Mouse (Mus musculus): ENCODE data around the gene Timm8b. TPM values are rescaled to one million over a fixed set of nuclear protein-coding genes. Genes with fewer than 3 reads are reported as not detected.
A peak's percentile ranks its signal among the peaks of the same experiment; 100 is the strongest.

Gene Timm8b
- 193 and 194 TPM in 2 replicates for polyA plus RNA-seq (2015; fragmentation: Nextera tagmentation; extraction: Ambion mirVana)

DNA sequence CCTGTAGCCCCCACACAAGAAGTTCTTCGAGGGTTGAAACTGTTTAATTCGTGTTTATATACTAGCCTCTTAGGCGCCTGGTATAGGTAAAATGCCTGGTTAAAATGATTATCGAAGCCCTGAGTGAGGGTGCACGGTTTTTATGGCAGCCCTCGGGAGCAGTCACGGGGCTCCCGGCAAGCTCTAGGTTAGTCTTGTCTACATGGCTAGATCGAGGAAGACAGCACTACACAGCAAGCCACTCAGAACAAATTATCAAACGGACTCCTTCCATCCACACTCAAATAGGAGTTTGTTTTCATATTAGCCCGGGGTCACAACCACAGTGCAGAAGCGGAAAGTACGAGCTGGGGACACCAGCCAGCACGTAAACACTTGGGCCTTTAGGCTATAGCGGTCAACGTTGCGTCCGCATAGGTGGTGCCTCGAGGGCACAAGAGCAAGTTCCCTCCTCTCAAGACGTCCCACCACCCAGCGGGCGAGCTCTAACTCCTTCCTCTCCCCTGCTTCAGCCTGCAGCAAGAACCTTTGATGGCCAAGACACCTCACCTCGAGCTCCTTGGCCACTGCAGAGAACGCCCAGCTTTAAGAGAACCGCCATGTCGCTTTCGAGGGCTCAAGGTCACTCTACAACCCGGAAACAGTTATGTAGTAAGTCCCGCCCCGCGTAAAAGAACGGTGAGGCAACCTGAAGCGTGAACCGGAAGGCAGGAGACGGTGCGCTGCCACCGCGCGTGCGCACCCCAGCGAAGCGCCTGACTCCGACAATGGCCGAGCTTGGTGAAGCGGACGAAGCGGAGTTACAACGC lies at the start of gene Timm8b, which contains the start of gene Sdhd:
TSS of gene Timm8b (plus strand) at position 722 of the 809 bp plus-strand sequence.
TSS of gene Sdhd (minus strand) at position 624 of the 809 bp plus-strand sequence.
- peak within 1 kb of the TSS; percentile 90 for H3K4me3 ChIP-seq (ENCODE audit: low read length)
- peaks cover 18% of the 10 kb centered on the region for H3K4me1 ChIP-seq (replicated peaks; ENCODE audit: control insufficient read depth, insufficient read depth, low read length)
- peaks cover 24% of the 10 kb centered on the region for H3K36me3 ChIP-seq (ENCODE audit: control insufficient read depth, insufficient read depth, low read length)
- H3K4me2 ChIP-seq (ENCODE audit: low read depth, low read length) = peak within 1 kb of the TSS; percentile 92
- peak within 1 kb of the TSS; percentile 79 for H3K9ac ChIP-seq (ENCODE audit: low read length)
- no peaks in the 10 kb centered on the region for H3K9me3 ChIP-seq (ENCODE audit: control insufficient read depth, low read length)
- under 1% methylated on average over 48 of the region's 48 CpGs for WGBS
- ATAC-seq (ENCODE audit: low read depth) = peak; percentile 99
- H3K27me3 ChIP-seq (ENCODE audit: control insufficient read depth, insufficient read depth, low read depth, low read length) = no peaks in the 10 kb centered on the region
- H3K27ac ChIP-seq (ENCODE audit: low read length) = peak within 1 kb of the TSS; percentile 86

DNA sequence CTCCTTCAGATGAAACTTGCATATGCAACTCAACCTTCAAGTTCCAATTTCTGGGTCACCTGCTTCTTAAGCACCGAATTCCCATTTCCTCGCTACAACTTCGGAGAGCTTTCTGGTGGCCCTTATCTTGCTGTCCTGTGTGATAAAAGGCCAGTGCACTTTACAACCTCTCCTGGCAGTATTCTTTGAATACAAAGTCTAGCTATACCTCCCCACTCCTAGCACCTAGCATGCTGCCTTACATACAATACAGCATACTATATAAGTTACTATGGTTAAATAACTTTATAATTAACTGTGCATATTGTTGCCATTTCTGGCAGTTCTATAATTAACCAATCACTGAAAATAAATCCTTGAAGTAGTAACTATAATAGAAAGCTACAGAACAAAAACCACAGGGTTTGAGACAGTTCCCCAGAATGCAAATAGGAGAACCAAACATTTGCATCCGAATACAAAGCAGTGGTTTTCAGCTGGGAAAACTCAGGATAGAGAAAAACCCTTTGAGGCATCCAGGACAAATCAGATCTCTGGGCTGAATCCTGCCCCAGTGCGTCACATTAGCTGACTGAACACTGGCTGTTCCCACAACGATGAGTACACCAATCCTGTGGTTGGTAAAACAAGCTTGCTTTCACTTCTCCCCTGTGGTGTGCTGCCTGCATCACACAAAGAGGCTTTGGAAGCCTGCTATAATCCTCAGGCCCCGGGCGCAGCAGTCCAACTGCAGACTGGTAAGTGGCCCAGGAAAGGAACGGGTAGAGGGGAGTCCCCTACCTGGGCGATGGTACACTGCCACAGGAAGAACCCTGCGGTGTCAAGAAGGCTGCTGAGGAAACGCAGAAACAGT lies 49.2 kb upstream of the Timm8b start, which contains the start of gene Il18:
TSS of gene Il18 (plus strand) at position 587 of the 853 bp plus-strand sequence.
- no peak for ATAC-seq (ENCODE audit: low read depth)
- Histone ChIP-seq H3K27me3 (ENCODE audit: control insufficient read depth, insufficient read depth, low read depth, low read length) (no peaks in the 10 kb centered on the region), H3K9me3 (ENCODE audit: control insufficient read depth, low read length) (no peaks in the 10 kb centered on the region), H3K9ac (ENCODE audit: low read length) (no peak within 1 kb of the TSS), H3K4me1 (replicated peaks; ENCODE audit: control insufficient read depth, insufficient read depth, low read length) (no peaks in the 10 kb centered on the region), H3K27ac (ENCODE audit: low read length) (no peak within 1 kb of the TSS), H3K4me3 (ENCODE audit: low read length) (no peak within 1 kb of the TSS), H3K4me2 (ENCODE audit: low read depth, low read length) (peak within 1 kb of the TSS; percentile 21), H3K36me3 (ENCODE audit: control insufficient read depth, insufficient read depth, low read length) (no peaks in the 10 kb centered on the region)
- WGBS = 29% methylated on average over 12 of the region's 12 CpGs

DNA sequence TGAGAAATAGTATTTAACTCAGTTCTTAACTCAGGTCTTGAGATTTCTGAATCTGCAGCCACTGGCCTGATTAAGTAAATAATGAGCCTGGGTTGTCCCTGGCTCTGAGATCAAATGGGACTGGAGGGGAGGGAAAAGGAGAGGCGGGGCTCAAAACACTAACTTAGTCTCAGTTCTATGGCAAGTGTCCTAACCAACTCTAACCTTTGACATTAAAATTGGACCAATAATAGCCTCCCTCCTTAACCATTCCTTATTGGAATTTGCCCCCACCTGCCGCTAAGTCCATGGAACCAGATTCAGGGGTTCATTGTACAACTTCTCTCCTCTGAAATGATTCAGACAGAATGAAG lies 48.6 kb upstream of the Timm8b start, which contains the start of gene Bco2:
TSS of gene Bco2 (minus strand) at position 88 of the 353 bp plus-strand sequence.
- H3K27ac ChIP-seq (ENCODE audit: low read length) = no peak within 1 kb of the TSS
- H3K9ac ChIP-seq (ENCODE audit: low read length) = no peak within 1 kb of the TSS
- H3K4me1 ChIP-seq (replicated peaks; ENCODE audit: control insufficient read depth, insufficient read depth, low read length) = no peaks in the 10 kb centered on the region
- H3K4me3 ChIP-seq (ENCODE audit: low read length) = no peak within 1 kb of the TSS
- no peak for ATAC-seq (ENCODE audit: low read depth)
- no peaks in the 10 kb centered on the region for H3K9me3 ChIP-seq (ENCODE audit: control insufficient read depth, low read length)
- WGBS = 40% methylated on average over 2 of the region's 2 CpGs
- H3K27me3 ChIP-seq (ENCODE audit: control insufficient read depth, insufficient read depth, low read depth, low read length) = no peaks in the 10 kb centered on the region
- no peaks in the 10 kb centered on the region for H3K36me3 ChIP-seq (ENCODE audit: control insufficient read depth, insufficient read depth, low read length)
- H3K4me2 ChIP-seq (ENCODE audit: low read depth, low read length) = peak within 1 kb of the TSS; percentile 21

DNA sequence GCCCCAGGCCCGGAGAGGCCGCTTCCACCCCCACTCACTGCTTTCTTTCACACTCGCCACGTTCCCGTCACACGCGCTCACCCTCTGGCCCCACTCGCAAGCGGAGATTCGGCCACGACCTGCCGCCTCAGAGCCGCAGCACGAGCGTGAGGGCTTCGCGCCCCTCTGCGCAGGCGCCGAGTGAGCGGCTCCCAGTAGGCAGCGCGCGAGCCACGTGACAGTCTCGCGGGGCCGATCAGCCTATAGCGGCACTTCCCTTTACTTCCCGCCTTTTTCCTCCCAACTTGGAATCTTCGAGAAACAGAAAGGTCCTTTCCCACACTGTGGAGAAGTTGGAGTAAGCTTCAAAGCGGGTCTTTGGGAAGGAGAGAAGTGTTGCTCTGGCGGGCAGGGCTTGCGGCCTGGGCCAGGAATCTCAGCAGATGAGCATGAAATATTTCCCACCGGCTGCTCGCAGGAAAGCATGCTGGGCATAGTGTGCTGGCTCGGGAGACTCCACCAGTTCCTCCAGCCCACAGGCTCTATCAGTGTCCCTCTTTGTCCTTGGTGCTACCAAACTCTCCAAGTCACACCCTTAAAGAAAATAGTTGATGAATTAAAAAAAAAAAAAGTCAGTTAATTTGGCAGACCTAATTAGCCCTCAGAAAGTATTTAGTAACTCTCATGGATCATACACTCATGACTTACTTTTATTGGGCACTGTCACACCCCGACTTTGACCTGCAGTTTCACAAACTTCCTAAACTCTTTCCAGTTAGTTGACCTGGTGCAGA lies 42.4 kb upstream of the Timm8b start, which contains the start of gene Tex12:
TSS of gene Tex12 (minus strand) at position 181 of the 773 bp plus-strand sequence.
- H3K36me3 ChIP-seq (ENCODE audit: control insufficient read depth, insufficient read depth, low read length) = no peaks in the 10 kb centered on the region
- H3K27me3 ChIP-seq (ENCODE audit: control insufficient read depth, insufficient read depth, low read depth, low read length) = no peaks in the 10 kb centered on the region
- no peak within 1 kb of the TSS for H3K27ac ChIP-seq (ENCODE audit: low read length)
- WGBS = 82% methylated on average over 38 of the region's 38 CpGs
- no peak within 1 kb of the TSS for H3K9ac ChIP-seq (ENCODE audit: low read length)
- H3K4me3 ChIP-seq (ENCODE audit: low read length) = no peak within 1 kb of the TSS
- no peaks in the 10 kb centered on the region for H3K9me3 ChIP-seq (ENCODE audit: control insufficient read depth, low read length)
- ATAC-seq (ENCODE audit: low read depth) = no peak
- H3K4me1 ChIP-seq (replicated peaks; ENCODE audit: control insufficient read depth, insufficient read depth, low read length) = no peaks in the 10 kb centered on the region
- no peak within 1 kb of the TSS for H3K4me2 ChIP-seq (ENCODE audit: low read depth, low read length)

DNA sequence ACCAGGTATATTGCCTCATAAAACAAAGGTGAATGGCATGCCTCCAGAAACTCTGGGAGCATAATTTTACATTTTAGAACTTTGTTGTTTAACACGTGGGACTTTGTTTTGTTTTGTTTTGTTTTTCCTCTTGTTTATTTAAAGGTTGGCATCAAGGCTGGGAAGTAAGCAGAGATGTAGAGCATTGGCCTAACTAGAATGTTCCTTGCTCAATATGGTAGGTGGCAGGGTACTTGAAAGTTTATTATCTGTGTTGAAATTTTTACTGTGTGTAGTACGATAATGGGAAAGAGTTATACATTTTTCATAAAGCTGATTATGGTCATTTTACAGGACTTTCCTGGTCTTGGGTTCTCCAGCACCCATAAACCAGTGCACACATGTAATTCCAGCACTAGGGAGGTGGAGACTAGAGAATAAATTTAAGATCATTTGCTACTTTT lies 41.8 kb upstream of the Timm8b start:
- no peaks in the 10 kb centered on the region for H3K27me3 ChIP-seq (ENCODE audit: control insufficient read depth, insufficient read depth, low read depth, low read length)
- WGBS = 66% methylated on average over 2 of the region's 2 CpGs
- H3K9ac ChIP-seq (ENCODE audit: low read length) = no peak overlapping the region
- no peak for ATAC-seq (ENCODE audit: low read depth)
- no peak overlapping the region for H3K4me2 ChIP-seq (ENCODE audit: low read depth, low read length)
- no peak overlapping the region for H3K27ac ChIP-seq (ENCODE audit: low read length)
- no peaks in the 10 kb centered on the region for H3K9me3 ChIP-seq (ENCODE audit: control insufficient read depth, low read length)
- no peaks in the 10 kb centered on the region for H3K36me3 ChIP-seq (ENCODE audit: control insufficient read depth, insufficient read depth, low read length)
- H3K4me3 ChIP-seq (ENCODE audit: low read length) = no peak overlapping the region
- H3K4me1 ChIP-seq (replicated peaks; ENCODE audit: control insufficient read depth, insufficient read depth, low read length) = no peaks in the 10 kb centered on the region

DNA sequence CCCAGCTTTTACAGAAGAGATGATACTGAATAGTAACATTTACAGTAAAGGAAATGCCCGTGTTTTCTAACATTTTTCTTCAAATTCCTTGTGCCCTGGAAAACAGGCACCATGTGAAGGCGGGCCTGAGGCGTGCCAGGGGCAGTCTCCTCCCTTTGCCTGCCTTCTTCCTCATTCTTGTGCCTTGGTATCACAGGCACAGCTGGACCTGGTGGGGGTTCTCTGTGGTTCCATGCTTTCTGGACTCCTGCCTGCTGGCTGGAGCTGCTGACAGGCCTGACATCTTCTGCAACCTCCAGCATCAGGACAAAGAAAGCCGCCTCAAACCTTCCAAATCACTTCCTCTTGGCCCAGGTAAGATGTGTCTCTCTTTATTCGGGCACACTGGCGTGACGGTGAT lies 38.5 kb upstream of the Timm8b start:
- Histone ChIP-seq H3K9me3 (ENCODE audit: control insufficient read depth, low read length) (no peaks in the 10 kb centered on the region), H3K4me1 (replicated peaks; ENCODE audit: control insufficient read depth, insufficient read depth, low read length) (no peaks in the 10 kb centered on the region), H3K27me3 (ENCODE audit: control insufficient read depth, insufficient read depth, low read depth, low read length) (no peaks in the 10 kb centered on the region), H3K9ac (ENCODE audit: low read length) (no peak overlapping the region), H3K36me3 (ENCODE audit: control insufficient read depth, insufficient read depth, low read length) (no peaks in the 10 kb centered on the region), H3K4me2 (ENCODE audit: low read depth, low read length) (no peak overlapping the region), H3K27ac (ENCODE audit: low read length) (no peak overlapping the region), H3K4me3 (ENCODE audit: low read length) (no peak overlapping the region)
- WGBS = 71% methylated on average over 7 of the region's 7 CpGs
- ATAC-seq (ENCODE audit: low read depth) = no peak

DNA sequence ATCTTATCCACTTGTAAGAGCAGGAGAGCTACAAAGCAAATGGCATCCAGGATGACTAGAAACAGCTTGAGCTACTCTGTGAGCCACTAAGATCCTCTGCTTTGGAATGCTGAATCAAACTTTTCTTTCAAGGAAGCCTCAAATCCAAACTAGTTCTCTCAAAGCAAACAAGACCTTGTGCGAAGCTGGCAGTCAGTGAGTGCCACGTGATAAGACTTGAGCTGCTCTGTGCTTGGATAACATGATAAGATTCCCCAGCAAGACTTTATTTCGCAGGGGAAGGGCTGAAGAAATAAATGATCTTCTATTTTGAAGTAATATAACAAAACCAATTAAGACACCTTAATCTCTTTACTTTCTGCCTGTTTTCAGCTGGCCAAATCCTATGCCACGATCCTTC lies 37.8 kb upstream of the Timm8b start:
- no peaks in the 10 kb centered on the region for H3K9me3 ChIP-seq (ENCODE audit: control insufficient read depth, low read length)
- H3K27me3 ChIP-seq (ENCODE audit: control insufficient read depth, insufficient read depth, low read depth, low read length) = no peaks in the 10 kb centered on the region
- no peak overlapping the region for H3K4me2 ChIP-seq (ENCODE audit: low read depth, low read length)
- H3K36me3 ChIP-seq (ENCODE audit: control insufficient read depth, insufficient read depth, low read length) = no peaks in the 10 kb centered on the region
- ATAC-seq (ENCODE audit: low read depth) = no peak
- H3K4me1 ChIP-seq (replicated peaks; ENCODE audit: control insufficient read depth, insufficient read depth, low read length) = no peaks in the 10 kb centered on the region
- no peak overlapping the region for H3K4me3 ChIP-seq (ENCODE audit: low read length)
- H3K9ac ChIP-seq (ENCODE audit: low read length) = no peak overlapping the region
- WGBS = 22% methylated on average over 4 of the region's 4 CpGs
- H3K27ac ChIP-seq (ENCODE audit: low read length) = no peak overlapping the region

DNA sequence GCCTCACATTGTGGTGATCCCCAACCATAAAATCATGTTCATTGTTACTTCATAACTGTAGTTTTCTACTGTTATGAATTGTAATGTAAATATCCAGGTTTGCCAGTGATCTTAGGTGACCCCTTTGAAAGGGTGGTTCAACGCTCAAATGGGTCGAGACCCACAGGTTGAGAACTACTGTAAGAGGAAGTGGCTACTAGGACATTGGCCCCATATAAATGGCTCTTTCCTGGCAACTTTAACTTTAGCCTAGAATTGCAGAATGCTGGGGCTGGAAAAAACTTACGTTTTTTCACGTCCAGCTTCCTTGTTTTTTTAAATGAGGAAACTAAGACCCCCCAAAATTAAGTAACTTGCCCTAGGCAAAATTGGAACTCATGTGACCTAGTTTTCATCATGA lies 36.3 kb upstream of the Timm8b start:
- Histone ChIP-seq H3K9ac (ENCODE audit: low read length) (no peak overlapping the region), H3K27ac (ENCODE audit: low read length) (no peak overlapping the region), H3K4me1 (replicated peaks; ENCODE audit: control insufficient read depth, insufficient read depth, low read length) (no peaks in the 10 kb centered on the region), H3K27me3 (ENCODE audit: control insufficient read depth, insufficient read depth, low read depth, low read length) (no peaks in the 10 kb centered on the region), H3K4me2 (ENCODE audit: low read depth, low read length) (no peak overlapping the region), H3K36me3 (ENCODE audit: control insufficient read depth, insufficient read depth, low read length) (no peaks in the 10 kb centered on the region), H3K9me3 (ENCODE audit: control insufficient read depth, low read length) (no peaks in the 10 kb centered on the region), H3K4me3 (ENCODE audit: low read length) (no peak overlapping the region)
- no peak for ATAC-seq (ENCODE audit: low read depth)
- WGBS = 75% methylated on average over 4 of the region's 4 CpGs
